Mouse (Mus musculus) myocyte (in vitro differentiated cells): ENCODE data around the gene Coq8b. TPM values are rescaled to one million over a fixed set of nuclear protein-coding genes. Genes with fewer than 3 reads are reported as not detected.

ENCODE experiments used
- H3K27me3 ChIP-seq: one replicate; pipeline ENCODE4 v1.6.1; 2011; ENCODE audit not compliant: control insufficient read depth, insufficient read depth, insufficient read length
- H3K36me3 ChIP-seq: one replicate; pipeline ENCODE4 v1.6.1; 2011; ENCODE audit not compliant: control insufficient read depth, insufficient read depth
- H3K4me2 ChIP-seq: one replicate; pipeline ENCODE4 v1.6.1; 2011; ENCODE audit warnings: low read depth, control low read depth
- H3K4me3 ChIP-seq: one replicate; pipeline ENCODE4 v1.5.1; 2011; ENCODE audit warnings: mild to moderate bottlenecking, control low read depth, moderate library complexity
- H3K79me2 ChIP-seq: one replicate; pipeline ENCODE4 v1.6.1; 2011; ENCODE audit not compliant: control insufficient read depth, insufficient read depth
- H3ac ChIP-seq: one replicate; pipeline ENCODE4 v1.6.1; 2011; ENCODE audit not compliant: control insufficient read depth, insufficient read length
- CEBPB ChIP-seq: IDR thresholded peaks from 2 replicates; pipeline ENCODE4 v1.6.1; 2011; ENCODE audit warnings: mild to moderate bottlenecking, moderate library complexity; ENCODE audit not compliant: poor library complexity, insufficient read depth, severe bottlenecking
- E2F4 ChIP-seq: IDR thresholded peaks from one replicate; pipeline ENCODE4 v1.6.1; 2011; ENCODE audit warnings: mild to moderate bottlenecking, control low read depth, moderate library complexity; ENCODE audit not compliant: insufficient read depth
- MAX ChIP-seq: IDR thresholded peaks from one replicate; pipeline ENCODE4 v1.6.1; 2011; ENCODE audit warnings: low read depth, mild to moderate bottlenecking, control low read depth
- MYOD1 ChIP-seq, 3 experiments: IDR thresholded peaks; one replicate each; pipeline ENCODE4 v1.6.1; 2011; ENCODE audit warnings: control low read depth in 2 of 3, low read depth in 2 of 3, mild to moderate bottlenecking in 2 of 3, moderate library complexity in 1 of 3; ENCODE audit not compliant: insufficient read length in 2 of 3, control insufficient read depth in 1 of 3
- MYOG ChIP-seq, 3 experiments: IDR thresholded peaks; one replicate each; pipeline ENCODE4 v1.6.1; 2011; ENCODE audit warnings: control low read depth in 2 of 3, low read depth in 2 of 3, mild to moderate bottlenecking in 2 of 3; ENCODE audit not compliant: insufficient read length in 2 of 3, control insufficient read depth in 1 of 3, insufficient read depth in 1 of 3
- POLR2A ChIP-seq: IDR thresholded peaks from one replicate; pipeline ENCODE4 v1.6.1; 2011; ENCODE audit warnings: low read depth, mild to moderate bottlenecking, control low read depth, moderate library complexity; ENCODE audit not compliant: insufficient read length
- POLR2AphosphoS2 ChIP-seq: IDR thresholded peaks from one replicate; pipeline ENCODE4 v1.6.1; 2011; ENCODE audit warnings: low read depth, control low read depth; ENCODE audit not compliant: insufficient read length
- REST ChIP-seq: IDR thresholded peaks from one replicate; pipeline ENCODE4 v1.6.1; 2011; ENCODE audit warnings: mild to moderate bottlenecking, control low read depth, moderate library complexity; ENCODE audit not compliant: insufficient read depth, insufficient read length
- SRF ChIP-seq: IDR thresholded peaks from one replicate; pipeline ENCODE4 v1.6.1; 2011; ENCODE audit warnings: low read depth; ENCODE audit not compliant: control insufficient read depth, insufficient read length
- TCF12 ChIP-seq: IDR thresholded peaks from one replicate; pipeline ENCODE4 v1.6.1; 2011; ENCODE audit warnings: mild to moderate bottlenecking, control low read depth; ENCODE audit not compliant: poor library complexity, insufficient read depth, severe bottlenecking
- TCF3 ChIP-seq: IDR thresholded peaks from one replicate; pipeline ENCODE4 v1.6.1; 2011; ENCODE audit warnings: low read depth, control low read depth; ENCODE audit not compliant: insufficient read length
- USF1 ChIP-seq: IDR thresholded peaks from one replicate; pipeline ENCODE4 v1.6.1; 2011; ENCODE audit warnings: low read depth, mild to moderate bottlenecking, control low read depth, moderate library complexity
- polyA plus RNA-seq: library from polyadenylated mRNA; unstranded; fragments of >200 nt; fragmentation: generic; extraction: Trizol; gene quantifications from one replicate; pipeline ENCODE4 v1.2.1, GENCODE M21; 2012; ENCODE audit warnings: missing spikeins

Coq8b gene
- polyA plus RNA-seq, 1 experiment: 19.1 TPM

DNA sequence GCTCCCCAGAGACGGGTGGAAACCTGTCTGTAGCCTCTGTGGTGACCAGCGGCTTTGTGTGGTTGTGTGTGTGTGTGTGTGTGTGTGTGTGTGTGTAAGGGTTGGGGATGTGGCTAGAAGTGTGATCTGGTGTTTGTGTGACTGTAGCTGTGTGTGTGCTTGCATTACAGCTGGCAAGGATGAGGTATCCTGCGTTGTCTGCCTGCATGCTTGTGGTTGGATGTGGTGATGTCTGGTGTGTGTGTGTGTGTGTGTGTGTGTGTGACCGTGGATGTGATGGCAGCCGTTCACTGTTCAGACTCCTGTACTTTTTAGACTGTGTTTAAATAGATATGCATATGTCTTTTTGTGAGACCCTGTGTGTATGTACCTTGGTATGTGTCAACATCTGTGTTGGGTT lies 26.9 kb downstream of the Coq8b start:
- H3K4me3 ChIP-seq: peak overlapping the region; percentile 63
- H3K36me3 ChIP-seq: peaks cover 4% of the 10 kb centered on the region
- TF ChIP-seq MYOD1 (IDR thresholded peaks at IDR 0.05; ENCODE audit: control insufficient read depth in 1 of 3, insufficient read length in 2 of 3, low read depth in 2 of 3) (peak in 2 of 3 experiments; percentile 51 to 68), MYOG (IDR thresholded peaks at IDR 0.05; ENCODE audit: control insufficient read depth in 1 of 3, insufficient read depth in 1 of 3, insufficient read length in 2 of 3, low read depth in 2 of 3) (peak in 2 of 3 experiments; percentile 43 to 76), TCF3 (no peak), E2F4 (no peak), POLR2A (peak; percentile 49), USF1 (no peak), SRF (no peak), TCF12 (no peak), POLR2AphosphoS2 (peak; percentile 74), MAX (no peak), REST (no peak), CEBPB (no peak)
- no peaks in the 10 kb centered on the region for H3K27me3 ChIP-seq
- peaks cover 12% of the 10 kb centered on the region for H3K79me2 ChIP-seq
- peak overlapping the region; percentile 70 for H3K4me2 ChIP-seq
- peak overlapping the region; percentile 21 for H3ac ChIP-seq

DNA sequence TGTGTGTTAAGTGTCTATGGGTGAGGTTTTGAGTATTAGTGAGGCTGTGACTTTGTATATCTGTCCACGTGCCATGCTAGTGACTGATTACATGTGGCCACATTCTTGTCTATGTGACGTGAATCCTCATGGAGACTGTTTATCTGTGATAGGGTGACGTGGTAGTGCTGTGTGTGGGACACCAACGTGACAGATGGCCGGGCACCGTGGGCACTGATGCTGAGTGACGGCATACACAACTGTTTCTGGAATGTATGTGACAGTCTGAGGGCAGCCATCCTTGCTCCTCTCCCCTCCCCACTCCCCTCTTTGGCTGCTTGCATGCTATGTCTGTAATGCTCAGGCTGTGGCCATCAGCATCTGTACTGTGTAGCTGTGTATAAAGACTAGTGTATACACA lies 28.0 kb downstream of the Coq8b start:
- no peak overlapping the region for H3ac ChIP-seq
- TF ChIP-seq POLR2AphosphoS2: peak; percentile 28
- TF ChIP-seq CEBPB: no peak
- TF ChIP-seq REST: no peak
- TF ChIP-seq MYOG (IDR thresholded peaks at IDR 0.05; ENCODE audit: control insufficient read depth in 1 of 3, insufficient read depth in 1 of 3, insufficient read length in 2 of 3, low read depth in 2 of 3): peak in 2 of 3 experiments; percentile 66 to 83
- no peak for TF ChIP-seq E2F4
- no peak for TF ChIP-seq USF1
- TF ChIP-seq MYOD1 (IDR thresholded peaks at IDR 0.05; ENCODE audit: control insufficient read depth in 1 of 3, insufficient read length in 2 of 3, low read depth in 2 of 3): peak in 2 of 3 experiments; percentile 51 to 71
- peak; percentile 21 for TF ChIP-seq POLR2A
- peaks cover 12% of the 10 kb centered on the region for H3K79me2 ChIP-seq
- H3K4me2 ChIP-seq: peak overlapping the region; percentile 70
- no peaks in the 10 kb centered on the region for H3K27me3 ChIP-seq
- peaks cover 4% of the 10 kb centered on the region for H3K36me3 ChIP-seq
- H3K4me3 ChIP-seq: peak overlapping the region; percentile 63

DNA sequence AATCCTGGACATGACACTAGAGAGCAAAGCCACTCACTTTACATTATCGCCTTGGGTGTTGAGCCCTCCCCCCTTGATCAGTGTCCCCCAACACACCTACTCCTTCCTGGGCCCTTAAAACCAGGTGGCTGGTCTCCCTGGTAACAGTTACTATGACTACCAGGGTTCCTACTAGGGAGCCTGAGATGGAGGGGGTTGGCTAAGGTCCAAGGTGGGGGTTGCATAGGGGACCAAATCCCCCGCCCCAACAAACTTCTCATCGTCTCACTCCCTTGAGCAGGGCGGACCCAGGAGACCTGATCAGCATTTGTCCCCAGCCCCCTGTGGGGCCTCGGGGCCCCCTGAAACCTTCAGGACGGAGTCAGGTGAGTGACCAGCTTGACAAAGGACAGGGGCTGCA lies 29.1 kb downstream of the Coq8b start:
- H3K27me3 ChIP-seq: no peaks in the 10 kb centered on the region
- H3K4me3 ChIP-seq: no peak overlapping the region
- peaks cover 12% of the 10 kb centered on the region for H3K79me2 ChIP-seq
- TF ChIP-seq TCF3 (no peak), USF1 (no peak), CEBPB (no peak), MYOG (IDR thresholded peaks at IDR 0.05; ENCODE audit: control insufficient read depth in 1 of 3, insufficient read depth in 1 of 3, insufficient read length in 2 of 3, low read depth in 2 of 3) (no peak), POLR2A (no peak), MYOD1 (IDR thresholded peaks at IDR 0.05; ENCODE audit: control insufficient read depth in 1 of 3, insufficient read length in 2 of 3, low read depth in 2 of 3) (no peak), SRF (no peak), REST (no peak), MAX (no peak), E2F4 (no peak), POLR2AphosphoS2 (no peak), TCF12 (no peak)
- peaks cover 4% of the 10 kb centered on the region for H3K36me3 ChIP-seq
- no peak overlapping the region for H3ac ChIP-seq
- no peak overlapping the region for H3K4me2 ChIP-seq

DNA sequence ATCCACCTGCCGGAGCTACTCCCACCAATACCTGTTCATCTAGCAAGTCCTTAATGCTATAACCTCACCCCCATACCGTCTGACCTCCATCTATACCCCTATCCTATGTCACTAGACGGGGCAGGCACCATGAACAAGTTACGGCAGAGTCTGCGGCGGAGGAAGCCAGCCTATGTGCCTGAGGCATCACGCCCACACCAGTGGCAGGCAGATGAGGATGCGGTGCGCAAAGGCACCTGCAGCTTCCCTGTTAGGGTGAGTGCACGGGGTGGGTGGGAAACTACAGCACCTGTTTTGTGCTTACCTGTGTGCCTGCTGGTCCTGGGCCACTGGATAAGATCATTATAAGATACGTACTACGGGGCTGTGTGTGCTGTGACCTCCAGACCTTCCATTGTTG lies 31.9 kb downstream of the Coq8b start:
- Histone ChIP-seq H3K4me2 (no peak overlapping the region), H3K79me2 (peaks cover 6% of the 10 kb centered on the region), H3K36me3 (peaks cover 4% of the 10 kb centered on the region), H3K27me3 (no peaks in the 10 kb centered on the region), H3K4me3 (no peak overlapping the region), H3ac (no peak overlapping the region)
- TF ChIP-seq TCF3: no peak
- no peak for TF ChIP-seq TCF12
- no peak for TF ChIP-seq POLR2A
- TF ChIP-seq POLR2AphosphoS2: peak; percentile 72
- no peak for TF ChIP-seq SRF
- TF ChIP-seq CEBPB: no peak
- no peak for TF ChIP-seq USF1

DNA sequence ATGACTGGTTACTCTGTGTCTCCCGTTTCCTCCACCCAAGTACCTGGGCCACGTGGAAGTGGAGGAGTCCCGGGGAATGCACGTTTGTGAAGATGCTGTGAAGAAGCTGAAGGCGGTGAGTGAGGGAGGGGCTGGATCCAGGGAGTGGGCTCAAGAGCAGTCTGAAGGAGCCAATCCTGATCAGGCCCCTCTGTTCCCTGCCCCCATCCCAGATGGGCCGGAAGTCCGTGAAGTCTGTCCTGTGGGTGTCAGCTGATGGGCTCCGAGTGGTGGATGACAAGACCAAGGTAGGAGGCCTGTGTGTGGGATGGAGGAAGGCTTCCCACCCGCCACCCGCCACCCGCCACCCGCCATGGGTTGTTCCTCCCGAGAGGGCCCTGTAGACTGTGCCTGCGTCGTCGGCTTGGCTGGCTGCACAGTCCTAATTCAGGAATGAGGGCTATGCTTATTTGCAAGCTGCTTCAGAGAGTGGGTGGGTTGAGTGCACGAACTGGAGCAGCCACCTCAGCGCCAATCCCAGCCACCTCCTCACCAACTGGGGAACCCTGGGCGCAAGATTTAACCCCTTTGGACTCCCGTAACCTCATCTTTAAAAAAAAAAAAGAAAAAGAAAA lies 33.8 kb downstream of the Coq8b start:
- no peak overlapping the region for H3K4me2 ChIP-seq
- H3K4me3 ChIP-seq: no peak overlapping the region
- H3K36me3 ChIP-seq: peaks cover 4% of the 10 kb centered on the region
- TF ChIP-seq E2F4 (no peak), USF1 (no peak), POLR2A (no peak), POLR2AphosphoS2 (no peak), MYOD1 (IDR thresholded peaks at IDR 0.05; ENCODE audit: control insufficient read depth in 1 of 3, insufficient read length in 2 of 3, low read depth in 2 of 3) (no peak), TCF3 (no peak)
- H3K79me2 ChIP-seq: no peaks in the 10 kb centered on the region
- no peak overlapping the region for H3ac ChIP-seq
- H3K27me3 ChIP-seq: no peaks in the 10 kb centered on the region
